Mouse (Mus musculus): ENCODE data around the gene Erp27.

DNA sequence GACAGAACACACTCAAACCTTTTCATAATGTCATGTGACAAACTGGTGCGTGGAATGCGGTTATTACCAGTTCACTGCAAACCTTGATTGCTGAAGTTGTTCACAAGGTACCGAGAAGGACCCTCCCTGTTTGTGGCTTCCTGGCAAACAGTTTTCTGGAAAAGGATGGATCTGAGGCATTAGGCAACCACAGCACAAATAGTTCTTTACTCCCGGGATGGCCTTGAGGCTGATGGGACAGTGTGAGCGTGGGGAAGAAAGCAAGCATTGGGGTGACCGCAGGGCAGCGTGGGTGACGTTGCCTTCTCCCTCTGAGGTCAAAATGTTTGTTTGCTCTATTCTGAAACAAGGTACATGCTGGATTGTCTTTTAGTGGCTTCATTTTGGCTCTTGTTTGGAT, 32.7 kb upstream of the Erp27 start:
- TF ChIP-seq ZNF384 (IDR thresholded peaks at IDR 0.05; ENCODE audit: low read depth, low read length) (no peak), CTCF (IDR thresholded peaks at IDR 0.05 in 2 of 3, conservative IDR thresholded peaks at IDR 0.05 in 1 of 3; ENCODE audit: control insufficient read depth in 1 of 3, insufficient read depth in 1 of 3, low read depth in 2 of 3, low read length in 3 of 3, poor library complexity in 1 of 3, severe bottlenecking in 1 of 3) (no peak), POLR2A (IDR thresholded peaks at IDR 0.05; ENCODE audit: control insufficient read depth in 1 of 2, insufficient read depth in 1 of 2, low read depth in 1 of 2, low read length in 2 of 2, poor library complexity in 1 of 2) (no peak), GATA1 (IDR thresholded peaks at IDR 0.05; ENCODE audit: low read depth, low read length) (no peak), JUND (IDR thresholded peaks at IDR 0.05; ENCODE audit: low read depth, low read length) (no peak), CHD1 (IDR thresholded peaks at IDR 0.05; ENCODE audit: low read depth, low read length) (no peak), ZKSCAN1 (IDR thresholded peaks at IDR 0.05; ENCODE audit: low read depth, low read length) (no peak)
